In the genomic region with DNA sequence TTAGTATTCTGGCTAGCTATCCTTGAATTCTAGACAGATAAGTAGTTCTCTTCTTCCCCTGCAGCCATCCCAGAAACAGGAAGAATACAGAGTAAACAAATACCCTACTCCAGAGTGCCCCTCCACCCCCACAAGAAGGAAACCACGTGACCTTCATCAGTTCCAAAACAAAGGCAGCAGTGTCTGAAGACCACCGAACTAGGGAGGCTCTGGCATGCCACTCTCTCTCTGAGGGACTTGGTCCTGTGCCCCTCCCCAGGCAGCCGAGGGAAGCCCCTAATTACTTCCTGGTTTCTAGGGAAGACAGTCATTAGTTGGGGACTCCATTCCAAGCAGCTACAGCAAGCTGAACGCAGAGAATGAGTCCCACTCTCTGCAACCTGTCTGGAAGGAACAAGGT, we compare ENCODE assay signal across 9 mouse cellular contexts.
DNase-seq lines count a peak whose midpoint lies in the region; ATAC-seq and TF ChIP-seq lines count a peak whose summit lies in the region.
"Had no signal": no experiment of that assay in that cellular context is flagged by ENCODE, and none has a peak within 500 bp of the region (broad histone marks: within the 10 kb centered on the region; RNA-seq: fewer than 3 reads in every experiment).

No protein-coding gene starts in this region.

- no peak for TF ChIP-seq POLR2A in lung, adult 2 months (IDR thresholded peaks at IDR 0.05; ENCODE audit: borderline replicate concordance, extremely low read depth, low read depth, low read length)

- no peak for TF ChIP-seq CTCF in lung, adult 2 months (IDR thresholded peaks at IDR 0.05; ENCODE audit: insufficient read depth, low read length)
- no peak for TF ChIP-seq CTCF in midbrain, postnatal 0 days (IDR thresholded peaks at IDR 0.05)

- no peaks in the 10 kb centered on the region for H3K27me3 ChIP-seq in embryonic facial prominence, embryonic 14.5 days (replicated peaks; ENCODE audit: control insufficient read depth, insufficient read depth, low read length)
- H3K27me3 ChIP-seq in hindbrain, embryonic 16.5 days (replicated peaks; ENCODE audit: control insufficient read depth, insufficient read depth, low read length), result no peaks in the 10 kb centered on the region
- H3K27me3 ChIP-seq in midbrain, postnatal 0 days (ENCODE audit: insufficient read depth, low read length), result no peaks in the 10 kb centered on the region

- no peaks in the 10 kb centered on the region for H3K9me3 ChIP-seq in embryonic facial prominence, embryonic 14.5 days (ENCODE audit: control insufficient read depth, low read length)
- H3K9me3 ChIP-seq in hindbrain, embryonic 16.5 days (ENCODE audit: control insufficient read depth, low read length), result no peaks in the 10 kb centered on the region
- H3K9me3 ChIP-seq in midbrain, postnatal 0 days (ENCODE audit: low read length), result no peaks in the 10 kb centered on the region

- no peak overlapping the region for H3K27ac ChIP-seq in embryonic facial prominence, embryonic 14.5 days (replicated peaks; ENCODE audit: low read depth, low read length)
- peak overlapping the region; percentile 57 for H3K27ac ChIP-seq in hindbrain, embryonic 16.5 days (ENCODE audit: low read depth, low read length)
- no peak overlapping the region for H3K27ac ChIP-seq in midbrain, postnatal 0 days (ENCODE audit: low read depth, low read length)

- peak overlapping the region; percentile 15; the same call in 1 of the 2 replicates for H3K4me2 ChIP-seq in embryonic facial prominence, embryonic 14.5 days (ENCODE audit: low read depth, low read length)
- no peak overlapping the region for H3K4me2 ChIP-seq in hindbrain, embryonic 16.5 days (ENCODE audit: low read length)
- no peak overlapping the region for H3K4me2 ChIP-seq in midbrain, postnatal 0 days (ENCODE audit: low read depth, low read length, poor library complexity, severe bottlenecking)

- DNase-seq in lung, adult 2 months, result peak; percentile 3
- DNase-seq in lung, postnatal 25 days (ENCODE audit: low spot score), result no peak
- peak; percentile 76 for DNase-seq in embryonic facial prominence, embryonic 14.5 days (ENCODE audit: low spot score)
- peak; percentile 48 for DNase-seq in midbrain, postnatal 0 days (ENCODE audit: low spot score)
- no peak for DNase-seq in thymus, adult 18-20 months
- DNase-seq in left cerebral cortex, adult 18-20 months (ENCODE audit: low spot score in 2 of 2), result no peak
- no peak for DNase-seq in kidney, postnatal 10 days

- WGBS in lung, adult 2 months, result 8% methylated on average over 4 of the region's 4 CpGs
- 6% methylated on average over 4 of the region's 4 CpGs for WGBS in embryonic facial prominence, embryonic 14.5 days
- 7% methylated on average over 4 of the region's 4 CpGs for WGBS in hindbrain, embryonic 16.5 days
- WGBS in midbrain, postnatal 0 days, result 26% methylated on average over 4 of the region's 4 CpGs

- no peaks in the 10 kb centered on the region for H3K36me3 ChIP-seq in embryonic facial prominence, embryonic 14.5 days (ENCODE audit: control insufficient read depth, insufficient read depth, low read length)
- no peaks in the 10 kb centered on the region for H3K36me3 ChIP-seq in hindbrain, embryonic 16.5 days (ENCODE audit: control insufficient read depth, insufficient read depth, low read length)
- no peaks in the 10 kb centered on the region for H3K36me3 ChIP-seq in midbrain, postnatal 0 days (ENCODE audit: insufficient read depth, low read length)

- ATAC-seq in embryonic facial prominence, embryonic 14.5 days (ENCODE audit: low read depth), result peak; percentile 69
- peak; percentile 63 for ATAC-seq in hindbrain, embryonic 16.5 days
- peak; percentile 49; the same call in 1 of the 2 replicates for ATAC-seq in midbrain, postnatal 0 days (ENCODE audit: low FRiP score)

- no peak overlapping the region for H3K4me3 ChIP-seq in lung, adult 2 months (replicated peaks; ENCODE audit: extremely low read depth, low read depth, low read length)
- no peak overlapping the region for H3K4me3 ChIP-seq in embryonic facial prominence, embryonic 14.5 days (ENCODE audit: low read depth, low read length)
- no peak overlapping the region for H3K4me3 ChIP-seq in hindbrain, embryonic 16.5 days (ENCODE audit: low read length)
- H3K4me3 ChIP-seq in midbrain, postnatal 0 days (ENCODE audit: low read depth, low read length), result no peak overlapping the region
- H3K4me3 ChIP-seq: erythroblast, embryonic 14.5 days had no signal

- H3K4me1 ChIP-seq in lung, adult 2 months (ENCODE audit: control insufficient read depth, insufficient read depth, low read length), result no peaks in the 10 kb centered on the region
- H3K4me1 ChIP-seq in embryonic facial prominence, embryonic 14.5 days (ENCODE audit: control insufficient read depth, insufficient read depth, low read length), result peaks cover 33% of the 10 kb centered on the region
- peaks cover 12% of the 10 kb centered on the region for H3K4me1 ChIP-seq in hindbrain, embryonic 16.5 days (ENCODE audit: control insufficient read depth, insufficient read depth, low read depth, low read length)
- H3K4me1 ChIP-seq in midbrain, postnatal 0 days (ENCODE audit: insufficient read depth, low read length), result 0 out of 2 replicates have a peak, but pooled peaks cover 5% of the 10 kb centered on the region

- no peak overlapping the region for H3K9ac ChIP-seq in embryonic facial prominence, embryonic 14.5 days (ENCODE audit: low read depth, low read length)
- no peak overlapping the region for H3K9ac ChIP-seq in hindbrain, embryonic 16.5 days (ENCODE audit: low read depth, low read length)
- no peak overlapping the region for H3K9ac ChIP-seq in midbrain, postnatal 0 days (replicated peaks; ENCODE audit: low read length, poor library complexity, severe bottlenecking)

Comparison
In these comparisons a context has a peak if more than half of its experiments do, and no peak if none do; other contexts are left out.
1. DNase-seq: peak in lung, adult 2 months (single experiment), embryonic facial prominence, embryonic 14.5 days (single experiment) and midbrain, postnatal 0 days (single experiment); none in lung, postnatal 25 days (single experiment), thymus, adult 18-20 months (0 of 2), left cerebral cortex, adult 18-20 months (0 of 2) and kidney, postnatal 10 days (single experiment).
2. Peak in every context shown above with its lines, with median percentiles within 50 percentile points of each other: ATAC-seq.